ENCODE assay signal across 8 mouse cellular contexts in the genomic region with DNA sequence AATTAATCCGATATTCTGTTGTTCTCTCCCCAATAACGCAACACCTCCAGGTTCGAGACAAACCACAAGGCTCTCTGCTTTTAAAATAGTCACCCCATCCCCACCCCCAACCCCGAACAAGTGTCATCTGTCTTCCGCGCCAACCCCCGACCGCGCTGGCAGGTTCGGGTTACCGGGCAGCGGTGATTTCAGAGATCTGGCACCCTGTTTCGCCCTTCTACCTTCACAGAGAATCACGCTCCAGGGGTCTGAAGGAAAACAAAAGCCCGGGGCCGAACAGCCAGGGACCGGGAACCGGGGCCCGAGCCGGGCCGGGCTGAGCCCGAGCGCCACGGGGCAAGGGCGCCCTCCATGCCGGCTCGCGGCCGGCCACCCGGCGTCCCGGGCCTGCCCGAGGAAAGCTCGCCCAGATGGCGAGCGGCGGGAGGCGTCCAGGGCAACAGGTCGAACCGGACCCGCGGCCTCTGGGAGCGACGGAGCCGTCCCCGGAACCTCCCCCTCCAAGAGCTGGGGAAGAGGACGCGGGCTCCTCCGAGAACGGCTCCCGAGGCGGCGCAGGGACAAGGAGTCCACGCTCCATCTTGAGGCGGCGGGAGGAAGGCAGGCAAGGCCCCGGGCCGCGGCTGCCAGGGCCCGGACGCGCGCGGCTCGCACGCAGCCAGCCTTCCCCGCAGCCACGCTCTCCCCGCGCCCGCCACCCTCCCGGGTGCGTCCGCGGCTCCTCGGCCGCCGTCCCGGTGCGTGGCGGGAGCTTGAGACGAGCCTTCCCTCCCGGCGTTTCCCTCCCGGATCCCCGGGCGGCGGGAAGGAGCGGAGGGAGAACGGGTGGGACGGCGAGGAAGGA. TPM values are rescaled to one million over a fixed set of nuclear protein-coding genes. Genes with fewer than 3 reads are reported as not detected.
DNase-seq lines count a peak whose midpoint lies in the region; ATAC-seq and TF ChIP-seq lines count a peak whose summit lies in the region.

No protein-coding gene starts in this region.

- CTCF ChIA-PET in Patski (lab: Charles Lee): interaction anchor here (0.8 to 3.4 kb wide), 3 partner anchors 11 to 58 kb away, joined by 3 to 14 read pairs (median 7); no protein-coding TSS in a partner anchor

- H3K4me2 ChIP-seq in forebrain, embryonic 11.5 days (ENCODE audit: low read depth, low read length, severe bottlenecking): peak overlapping the region; percentile 81

- no peaks in the 10 kb centered on the region for H3K36me3 ChIP-seq in forebrain, embryonic 11.5 days (ENCODE audit: control insufficient read depth, insufficient read depth, low read length)
- H3K36me3 ChIP-seq in macrophage (ENCODE audit: inconsistent target): no peaks in the 10 kb centered on the region

- H3K27ac ChIP-seq in forebrain, embryonic 11.5 days (ENCODE audit: low read depth, low read length): peak overlapping the region; percentile 93
- peak overlapping the region; percentile 44 for H3K27ac ChIP-seq in macrophage

- TF ChIP-seq CTCF in Patski (IDR thresholded peaks at IDR 0.05): no peak

- WGBS in forebrain, embryonic 11.5 days: under 1% methylated on average over 78 of the region's 92 CpGs
- 1% methylated on average over 81 of the region's 92 CpGs for WGBS in macrophage (ENCODE audit: missing documents)

- peak; percentile 38 for ATAC-seq in Patski
- peak; percentile 64 for ATAC-seq in forebrain, embryonic 11.5 days (replicated peaks; ENCODE audit: low FRiP score)

- DNase-seq in Patski (ENCODE audit: low read depth, low spot score): no peak
- DNase-seq in c-Kit-positive CD71-positive TER-119-negative erythroid progenitor cells, embryonic 14.5 days (ENCODE audit: low read depth): peak; percentile 29
- DNase-seq in forebrain, embryonic 11.5 days (ENCODE audit: low spot score): peak; percentile 81
- DNase-seq in heart, postnatal 14 days: peak; percentile 61 to 68
- peak; percentile 59 to 71 for DNase-seq in layer of hippocampus, postnatal 10 days (ENCODE audit: low spot score in 2 of 2)
- peak; percentile 14 to 18 for DNase-seq in right cerebral cortex, postnatal 36 days (ENCODE audit: low spot score in 2 of 2)
- DNase-seq in yolk sac, embryonic 10.5 days (ENCODE audit: low spot score): peak; percentile 67

- peak overlapping the region; percentile 95 for H3K4me3 ChIP-seq in forebrain, embryonic 11.5 days (ENCODE audit: low read depth, low read length)
- peak overlapping the region; percentile 57 for H3K4me3 ChIP-seq in macrophage (ENCODE audit: inconsistent target)

- in situ Hi-C loops in Patski (cut with MboI; ENCODE audit: low pct_unique_long_range_greater_than_20kb): no loop called here

- no peaks in the 10 kb centered on the region for H3K27me3 ChIP-seq in Patski
- no peaks in the 10 kb centered on the region for H3K27me3 ChIP-seq in forebrain, embryonic 11.5 days (ENCODE audit: control insufficient read depth, insufficient read depth, low read length)

- H3K4me1 ChIP-seq in forebrain, embryonic 11.5 days (replicated peaks; ENCODE audit: control insufficient read depth, insufficient read depth, low read length): peaks cover 7% of the 10 kb centered on the region; the same call in 1 of the 2 replicates

- no peaks in the 10 kb centered on the region for H3K9me3 ChIP-seq in forebrain, embryonic 11.5 days (ENCODE audit: control insufficient read depth, low read length)

- POLR2A ChIA-PET in Patski (lab: Charles Lee): interaction anchor here (0.6 to 3.0 kb wide), 7 partner anchors 11 to 65 kb away, joined by 3 to 10 read pairs (median 7); partner anchors contain the start of gene Rsrc2

- H3K79me2 ChIP-seq in macrophage (ENCODE audit: inconsistent target): peaks cover 48% of the 10 kb centered on the region

- intact Hi-C loops in heart, postnatal 14 days (cut with DNase I): loop anchor here (2.0 to 5.0 kb wide), 2 partner anchors 17 to 41 kb away; no protein-coding TSS in a partner anchor

- H3K9ac ChIP-seq in forebrain, embryonic 11.5 days (ENCODE audit: low read length): peak overlapping the region; percentile 99

RNA-seq across cellular contexts. Expression of gene Clip1, which starts 0.8 kb away (rescaled TPM):
- polyA plus RNA-seq in Patski (2021) (51.3 TPM), macrophage (2018) (40.2 to 65.1 TPM (median 40.4 TPM) in 3 replicates)
- polyA plus RNA-seq in forebrain, embryonic 11.5 days (2014; fragmentation: Nextera tagmentation; extraction: Ambion mirVana): 55.1 and 57.7 TPM in 2 replicates
- total RNA-seq in heart, postnatal 14 days (2021): 100 to 1,000 TPM; 118 to 125 TPM
- total RNA-seq in layer of hippocampus, postnatal 10 days (2021): 100 to 1,000 TPM; 119 to 121 TPM
- 100 to 1,000 TPM in 24 of 26 experiments, 10 to 100 TPM in 2; 67.9 to 242 (median 166) TPM for total RNA-seq in macrophage (2018; cell fraction: chromatin; rRNA removed)
- 10 to 100 TPM; 39.8 to 66.1 (median 53.8) TPM for total RNA-seq in macrophage (2018; cell fraction: cytosol; rRNA removed)
- 100 to 1,000 TPM in 10 of 26 experiments, 10 to 100 TPM in 16; 58.0 to 166 (median 93.6) TPM for total RNA-seq in macrophage (2018; cell fraction: nucleus; rRNA removed)

RNA-seq across cellular contexts. Expression of gene Zcchc8, which starts 37.3 kb away (rescaled TPM):
- polyA plus RNA-seq in Patski (2021): 75.4 TPM
- polyA plus RNA-seq in forebrain, embryonic 11.5 days (2014; fragmentation: Nextera tagmentation; extraction: Ambion mirVana): 106 and 109 TPM in 2 replicates
- total RNA-seq in heart, postnatal 14 days (2021): 10 to 100 TPM; 30.9 to 35.7 TPM
- 10 to 100 TPM; 50.5 to 50.7 TPM for total RNA-seq in layer of hippocampus, postnatal 10 days (2021)
- total RNA-seq in macrophage (2018; cell fraction: chromatin; rRNA removed): 100 to 1,000 TPM in 22 of 26 experiments, 10 to 100 TPM in 4; 75.4 to 223 (median 154) TPM
- 10 to 100 TPM; 11.2 to 32.0 (median 20.7) TPM for total RNA-seq in macrophage (2018; cell fraction: cytosol; rRNA removed)
- 100 to 1,000 TPM in 7 of 26 experiments, 10 to 100 TPM in 19; 45.3 to 136 (median 77.2) TPM for total RNA-seq in macrophage (2018; cell fraction: nucleus; rRNA removed)
- 25.4 to 34.6 TPM (median 29.5 TPM) in 3 replicates for polyA plus RNA-seq in macrophage (2018)
